14 mouse cellular contexts compared by ENCODE assay signal in the genomic region with DNA sequence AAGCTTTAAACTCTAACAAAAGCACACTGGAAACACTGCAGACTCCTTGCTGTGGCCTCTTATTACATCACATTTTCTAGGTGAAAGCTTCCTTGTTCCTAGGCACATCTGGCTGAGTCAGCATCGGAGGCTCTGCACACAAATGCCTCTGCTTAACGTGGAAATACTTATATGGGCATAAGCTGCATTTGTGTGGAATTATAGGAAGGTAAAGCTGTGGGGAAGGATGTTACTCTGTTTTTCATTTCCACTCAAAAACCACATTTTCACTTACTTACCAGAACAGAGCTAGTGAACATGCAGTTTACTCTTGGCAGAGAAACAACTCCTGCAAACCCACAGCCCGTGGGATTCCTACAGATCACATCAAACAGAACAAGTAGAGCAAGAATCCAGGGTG.
A peak's percentile ranks its signal among the peaks of the same experiment; 100 is the strongest.
DNase-seq lines count a peak whose midpoint lies in the region; ATAC-seq lines count a peak whose summit lies in the region.
"Had no signal": no experiment of that assay in that cellular context is flagged by ENCODE, and none has a peak within 500 bp of the region (broad histone marks: within the 10 kb centered on the region; RNA-seq: fewer than 3 reads in every experiment).

No protein-coding gene starts in this region.

- peak; percentile 4 to 64 for DNase-seq in left cerebral cortex, postnatal 25 days (ENCODE audit: low spot score in 2 of 2)
- DNase-seq in left cerebral cortex, postnatal 4 days: no peak
- peak; percentile 69 for DNase-seq in NIH3T3 (ENCODE audit: low read depth)
- DNase-seq in embryo, embryonic 11 days: peak; percentile 56
- peak; percentile 47 for DNase-seq in limb, embryonic 11.5 days (ENCODE audit: low spot score)
- DNase-seq in cerebellum, adult 18-20 months: no peak
- no peak for DNase-seq in thymus, adult 18-20 months
- DNase-seq in testis, postnatal 14 days (ENCODE audit: low spot score): no peak
- DNase-seq: adrenal gland, adult 8-10 months; cerebellum, adult 9-10 months; layer of hippocampus, adult 9-11 months; lung, postnatal 14 days; right cerebral cortex, postnatal 4 days had no signal

- H3K27me3 ChIP-seq in limb, embryonic 11.5 days (ENCODE audit: control insufficient read depth, insufficient read depth, low read length): no peaks in the 10 kb centered on the region
- H3K27me3 ChIP-seq: neural tube, embryonic 15.5 days had no signal

- intact Hi-C loops in left cerebral cortex, postnatal 25 days (cut with DNase I): no loop called here
- intact Hi-C loops in left cerebral cortex, postnatal 4 days (cut with DNase I): no loop called here

- H3K4me2 ChIP-seq in limb, embryonic 11.5 days (ENCODE audit: low read depth, severe bottlenecking): no peak overlapping the region
- H3K4me2 ChIP-seq: neural tube, embryonic 15.5 days had no signal

- no peak for ATAC-seq in limb, embryonic 11.5 days (ENCODE audit: insufficient number of reproducible peaks, low FRiP score, low TSS enrichment, low read depth)

- 29% methylated on average over 3 of the region's 3 CpGs for WGBS in limb, embryonic 11.5 days

- no peak overlapping the region for H3K27ac ChIP-seq in limb, embryonic 11.5 days (replicated peaks; ENCODE audit: low read depth, low read length)
- H3K27ac ChIP-seq: neural tube, embryonic 15.5 days had no signal

- H3K9me3 ChIP-seq in limb, embryonic 11.5 days (ENCODE audit: control insufficient read depth, low read length): no peaks in the 10 kb centered on the region
- H3K9me3 ChIP-seq: neural tube, embryonic 15.5 days had no signal

- H3K4me1 ChIP-seq in limb, embryonic 11.5 days (ENCODE audit: control insufficient read depth, insufficient read depth, low read length): peaks cover 4% of the 10 kb centered on the region; the same call in 1 of the 2 replicates

- no peak overlapping the region for H3K4me3 ChIP-seq in limb, embryonic 11.5 days (ENCODE audit: low read depth, low read length)
- H3K4me3 ChIP-seq: neural tube, embryonic 15.5 days had no signal

- H3K36me3 ChIP-seq in limb, embryonic 11.5 days (ENCODE audit: control insufficient read depth, insufficient read depth, low read length): no peaks in the 10 kb centered on the region
- H3K36me3 ChIP-seq: neural tube, embryonic 15.5 days had no signal

- H3K9ac ChIP-seq in limb, embryonic 11.5 days (ENCODE audit: low read length): no peak overlapping the region
- H3K9ac ChIP-seq: neural tube, embryonic 15.5 days had no signal

Comparison
In these comparisons a context has a peak if more than half of its experiments do, and no peak if none do; other contexts are left out.
1. DNase-seq: peak in left cerebral cortex, postnatal 25 days (2 of 2), NIH3T3 (single experiment), embryo, embryonic 11 days (single experiment) and limb, embryonic 11.5 days (single experiment); none in left cerebral cortex, postnatal 4 days (single experiment), cerebellum, adult 18-20 months (0 of 2), thymus, adult 18-20 months (0 of 2) and testis, postnatal 14 days (single experiment).